Mouse (Mus musculus) erythroblast, adult 5-6 weeks (primary cell): ENCODE results near the gene Gstm6. TPM values are rescaled to one million over a fixed set of nuclear protein-coding genes. Genes with fewer than 3 reads are reported as not detected.
"Not testable (repeated sequence)": the region's sequence is repeated elsewhere in the genome, so short reads cannot be mapped to it uniquely, and the experiment has no call there.

ENCODE experiments used
- ATAC-seq: replicated peaks from 2 replicates; pipeline ENCODE4 v1.8.0; 2016; ENCODE audit warnings: moderate number of reproducible peaks, mild to moderate bottlenecking, moderate TSS enrichment, inconsistent platforms; ENCODE audit not compliant: poor library complexity, low FRiP score, severe bottlenecking
- total RNA-seq, 2 experiments: library from RNA; stranded (forward) in 1 of 2; stranded (reverse) in 1 of 2; fragments of 150-400 nt in 1 of 2; fragments of 200-764, 138-1000 nt in 1 of 2; gene quantifications; 2 replicates each; pipeline versions ENCODE4 v1.2.3 to v1.2.4; 2015 to 2017; ENCODE audit warnings: low replicate concordance in 2 of 2

Gene Gstm6
- total RNA-seq, 2 experiments from 2014 or later = not detected

DNA sequence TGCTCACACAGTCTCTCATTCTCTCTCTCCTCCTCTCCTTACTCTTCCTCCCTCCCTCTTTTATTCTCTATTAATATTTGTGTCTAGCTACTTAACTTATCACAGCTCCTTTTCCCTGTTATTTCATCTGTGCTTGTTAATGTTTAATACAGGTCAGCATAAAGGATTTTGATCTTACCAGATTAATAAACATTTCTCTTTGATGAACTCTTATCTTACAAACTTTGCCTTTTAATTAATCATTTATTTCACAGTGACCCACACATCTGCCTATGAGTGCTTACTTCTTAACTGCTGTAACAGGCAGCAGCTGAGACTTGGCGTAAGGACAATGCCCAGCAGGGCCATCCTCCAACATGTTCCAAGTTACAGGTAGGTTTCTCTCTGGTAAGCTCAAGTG lies 5.9 kb upstream of the Gstm6 start:
- not testable (repeated sequence) for ATAC-seq

DNA sequence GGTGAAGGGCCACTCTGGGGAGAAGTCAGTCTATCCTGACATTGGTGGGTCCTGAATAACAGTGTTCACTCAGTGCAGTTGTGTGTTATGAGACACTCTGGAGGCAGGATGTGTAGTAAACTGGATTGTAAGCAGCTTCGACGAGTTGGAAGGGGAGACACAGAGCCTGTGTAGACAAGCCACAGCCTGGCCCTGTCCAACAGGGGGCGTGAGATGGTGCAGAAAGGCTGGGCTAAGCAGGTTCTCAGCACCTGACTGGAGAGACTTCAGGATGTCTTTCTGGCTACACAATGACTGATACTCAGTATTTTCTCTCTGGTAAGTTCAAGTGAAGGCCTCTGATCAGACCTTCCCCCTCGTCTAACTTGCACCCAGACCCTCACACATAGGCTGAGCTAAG lies 2.2 kb upstream of the Gstm6 start:
- ATAC-seq = no peak

DNA sequence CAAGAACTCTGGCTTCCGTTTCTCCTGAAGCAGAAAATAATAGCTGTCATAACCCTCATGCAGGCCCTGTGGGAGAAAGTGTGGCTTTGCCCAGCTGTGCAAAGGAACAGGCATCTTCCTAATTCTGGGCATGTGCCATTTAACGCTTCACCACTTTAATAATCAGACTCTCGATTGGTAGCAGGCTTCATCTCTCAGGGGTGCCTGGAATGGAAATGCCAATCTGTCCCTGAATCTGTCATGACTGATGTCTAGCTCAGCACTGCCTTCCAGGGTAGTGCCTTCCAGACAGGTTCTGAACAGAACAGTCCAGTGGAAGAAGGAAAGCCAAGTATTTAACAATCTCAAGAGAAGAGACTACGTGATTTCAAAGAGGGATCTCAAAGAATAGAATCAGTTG lies 2.3 kb downstream of the Gstm6 start:
- ATAC-seq = no peak

DNA sequence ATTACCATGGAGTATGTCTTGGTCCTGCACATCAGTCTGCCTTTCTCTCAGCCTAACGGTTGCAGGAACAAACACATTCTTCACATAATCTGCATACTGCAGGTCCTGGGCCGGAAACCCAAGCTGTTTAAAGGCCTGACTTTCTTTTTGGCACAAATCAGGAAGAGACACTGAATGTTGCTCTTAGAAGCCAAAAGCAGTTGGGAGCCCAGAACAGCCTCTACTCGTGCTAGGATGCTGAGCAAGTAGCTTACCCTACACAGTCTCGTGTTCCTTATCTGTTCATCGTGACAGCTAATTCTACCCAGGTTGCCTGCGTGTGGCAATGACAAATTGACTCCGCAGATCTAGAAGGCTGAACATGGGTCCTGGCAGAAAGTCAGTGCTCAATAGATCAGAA lies 3.0 kb downstream of the Gstm6 start:
- no peak for ATAC-seq

DNA sequence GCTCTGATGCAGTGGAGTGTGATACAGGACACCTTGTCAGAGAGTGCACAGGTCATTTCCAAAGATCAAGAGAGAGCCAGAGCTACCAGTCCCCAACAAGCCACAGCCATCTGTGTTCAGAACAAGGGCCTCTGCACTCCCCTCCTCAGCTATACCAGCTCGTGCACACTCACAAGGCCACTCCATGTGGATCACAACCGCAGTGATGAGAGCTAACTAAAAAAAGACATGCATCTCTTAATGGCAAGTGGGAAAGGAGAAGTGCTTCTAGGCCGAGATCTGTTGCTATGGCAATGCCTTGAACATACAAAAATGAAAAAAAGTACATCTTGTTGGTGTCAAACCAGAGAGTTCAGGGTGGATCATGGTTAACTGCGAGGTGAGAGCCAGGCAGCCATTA lies 3.7 kb downstream of the Gstm6 start:
- no peak for ATAC-seq

DNA sequence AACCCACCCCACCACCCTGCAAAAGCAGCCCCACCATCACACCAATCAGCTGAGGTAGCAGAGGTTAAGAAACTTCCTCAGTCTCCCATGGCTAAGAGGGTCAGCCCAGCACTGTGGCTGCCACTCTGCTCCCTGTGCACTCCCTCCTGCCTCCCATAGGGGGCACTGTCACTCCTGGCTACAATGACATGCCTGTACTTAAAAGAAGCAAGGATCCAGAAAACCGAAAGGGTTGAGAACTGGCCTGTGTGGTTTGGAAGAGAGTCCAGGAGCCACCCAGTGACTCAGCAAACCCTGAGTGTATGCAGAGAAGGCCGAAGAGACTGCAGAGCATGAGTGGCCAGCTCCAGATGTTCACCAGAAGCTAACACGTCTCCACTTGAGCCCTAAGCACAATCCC lies 4.1 kb downstream of the Gstm6 start:
- ATAC-seq = peak; percentile 54; the same call in 1 of the 2 replicates

DNA sequence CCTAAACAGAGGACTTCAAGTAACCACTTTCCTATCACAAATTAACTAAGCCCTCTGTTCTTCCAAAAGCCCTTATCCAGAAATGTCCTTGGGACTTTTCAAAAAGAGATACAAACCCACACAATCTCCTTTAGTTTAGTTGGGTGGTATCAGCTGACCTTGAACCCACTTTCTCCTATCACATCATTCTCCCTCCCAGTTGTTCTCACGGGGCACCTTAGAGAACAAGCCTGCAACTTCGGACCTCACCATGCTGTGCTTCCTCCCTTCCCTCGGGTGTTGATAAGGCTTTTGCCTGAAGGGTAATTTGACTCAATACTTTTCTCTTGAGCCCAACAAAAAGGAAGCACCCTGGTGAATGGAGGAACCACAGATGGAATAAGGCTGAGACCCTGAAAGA lies 7.7 kb downstream of the Gstm6 start:
- ATAC-seq = no peak

DNA sequence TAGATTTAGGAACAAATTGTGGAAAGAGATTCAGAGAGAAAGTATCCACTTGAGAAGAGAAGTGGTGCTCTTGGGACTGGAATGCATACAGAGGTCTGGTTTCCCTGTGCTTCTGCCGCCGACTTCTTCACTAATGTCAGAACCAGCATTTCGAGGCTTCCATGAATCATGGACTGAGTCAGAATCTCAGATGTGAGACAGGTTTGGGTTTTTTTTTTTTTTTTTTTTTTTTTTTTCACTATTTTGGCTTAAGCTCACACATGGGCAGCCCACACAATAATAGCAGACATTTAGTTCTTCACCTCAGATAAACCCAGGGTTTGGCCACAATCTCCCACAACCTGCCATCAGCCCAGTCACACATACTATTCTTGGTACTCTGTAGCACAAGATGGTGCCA lies 8.3 kb downstream of the Gstm6 start:
- no peak for ATAC-seq

DNA sequence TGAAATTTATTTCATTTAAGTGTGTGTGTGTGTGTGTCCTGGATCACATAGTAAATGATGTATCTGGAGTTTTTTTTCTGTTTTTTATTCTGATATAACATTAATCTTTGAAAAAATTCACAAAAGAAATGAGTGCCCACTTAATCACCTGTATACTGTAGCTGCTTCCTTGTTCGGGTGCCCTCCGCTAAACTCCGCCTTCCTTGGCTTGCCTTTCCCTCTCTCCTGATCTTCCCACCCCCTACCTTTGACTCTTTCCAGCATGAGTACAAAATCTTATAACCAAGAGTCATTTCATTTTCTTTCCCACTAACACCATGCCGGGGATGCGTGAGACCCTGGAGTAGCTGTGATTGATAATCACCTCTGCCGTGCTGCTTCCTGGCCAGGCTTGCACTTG lies 11.4 kb downstream of the Gstm6 start:
- no peak for ATAC-seq

DNA sequence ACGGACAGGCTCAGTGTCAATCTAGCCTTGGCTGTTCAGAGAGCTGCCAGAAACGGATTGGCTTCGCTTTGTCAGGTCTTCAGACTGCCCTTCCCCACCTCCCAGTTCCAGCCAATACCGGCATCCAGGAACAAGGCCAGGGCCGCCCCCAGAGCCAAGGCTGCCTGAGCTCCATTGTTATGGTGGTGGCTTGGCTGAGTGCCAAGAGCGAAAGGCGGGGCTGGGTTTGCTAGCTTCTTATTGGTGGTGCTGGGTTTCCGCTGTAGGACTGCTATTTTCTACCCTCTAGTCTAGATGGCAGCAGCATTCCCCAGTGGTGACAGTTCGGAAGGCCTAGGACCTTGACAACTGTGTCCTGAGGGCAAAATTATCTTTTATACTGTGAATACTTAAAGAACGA lies 11.9 kb downstream of the Gstm6 start, which contains the start of gene Gstm7:
Gene Gstm7, minus strand, starts transcription at position 148 of the 400 bp plus-strand sequence.
- ATAC-seq = peak; percentile 51; the same call in 1 of the 2 replicates

DNA sequence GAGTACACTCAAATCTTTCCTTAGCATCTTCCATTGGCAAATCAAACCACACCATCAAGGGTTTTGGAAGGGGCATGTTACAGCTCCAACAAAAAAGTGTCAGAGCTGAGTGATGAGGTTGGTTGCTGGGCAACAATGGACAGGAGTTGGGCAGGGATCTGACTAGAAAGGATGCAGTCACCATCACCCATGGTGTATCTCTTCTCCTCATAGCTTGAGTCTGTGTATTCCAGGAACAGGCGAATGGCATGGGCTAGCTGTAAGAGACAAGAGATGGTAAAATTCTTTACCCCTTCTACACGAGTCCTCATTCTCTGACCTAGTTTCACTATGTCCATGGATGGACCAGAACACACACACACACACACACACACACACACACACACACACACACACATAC lies 12.4 kb downstream of the Gstm6 start:
- no peak for ATAC-seq

DNA sequence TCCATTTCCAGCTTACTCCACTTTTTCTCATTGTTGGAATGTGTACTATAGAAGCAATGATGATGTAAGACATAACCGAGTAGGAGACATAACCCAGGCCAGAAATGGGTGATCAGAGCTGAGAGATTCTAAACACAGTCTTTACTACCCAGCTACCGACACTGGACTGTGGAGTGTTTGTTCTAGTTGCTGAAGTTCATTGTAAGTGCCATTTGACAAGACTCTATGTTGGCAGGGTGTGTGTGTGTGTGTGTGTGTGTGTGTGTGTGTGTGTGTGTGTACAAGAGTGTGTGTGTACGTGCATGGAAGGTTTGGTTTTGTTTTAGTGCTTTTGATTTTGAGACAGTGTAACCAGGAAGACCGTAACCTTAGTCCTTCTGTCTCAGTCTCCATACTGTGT lies 13.8 kb downstream of the Gstm6 start:
- ATAC-seq = no peak

DNA sequence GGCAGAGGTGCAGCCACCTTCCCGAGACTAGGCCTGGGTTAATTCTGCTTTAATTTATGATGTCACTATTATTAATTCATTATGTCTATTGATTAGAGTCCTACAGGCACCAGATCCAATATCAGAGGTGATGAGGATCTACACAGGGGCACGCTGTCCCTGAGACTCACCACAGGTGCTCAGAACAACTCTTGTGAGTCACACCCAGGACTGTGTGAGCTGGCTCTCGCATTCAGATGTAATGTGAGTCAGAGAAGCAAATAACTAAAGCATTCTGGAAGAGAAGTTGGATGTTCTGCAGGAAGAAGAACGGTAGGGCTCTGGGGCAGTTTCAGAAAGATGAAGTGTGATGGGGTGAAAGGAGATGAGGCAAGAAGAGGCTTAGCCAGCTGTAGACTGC lies 14.3 kb downstream of the Gstm6 start:
- ATAC-seq = no peak

DNA sequence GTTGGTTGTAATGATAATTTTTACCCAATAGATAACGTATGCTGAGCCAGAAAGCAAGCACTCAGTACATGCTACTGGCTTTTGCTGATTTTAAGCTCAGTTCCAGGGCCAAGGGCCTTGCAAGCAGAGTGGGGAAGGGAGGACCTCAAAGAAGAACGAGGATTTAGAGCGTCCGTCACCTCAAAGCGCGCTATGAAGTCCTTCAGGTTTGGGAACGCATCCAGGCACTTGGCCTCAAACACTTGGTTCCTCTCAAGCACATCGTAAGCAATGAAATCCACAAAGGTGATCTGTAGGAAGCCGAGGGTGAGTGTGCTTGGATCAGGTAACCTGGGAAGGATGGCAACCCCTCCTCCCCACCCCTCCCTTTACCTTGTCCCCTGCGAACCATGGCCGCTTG lies 14.9 kb downstream of the Gstm6 start:
- no peak for ATAC-seq

DNA sequence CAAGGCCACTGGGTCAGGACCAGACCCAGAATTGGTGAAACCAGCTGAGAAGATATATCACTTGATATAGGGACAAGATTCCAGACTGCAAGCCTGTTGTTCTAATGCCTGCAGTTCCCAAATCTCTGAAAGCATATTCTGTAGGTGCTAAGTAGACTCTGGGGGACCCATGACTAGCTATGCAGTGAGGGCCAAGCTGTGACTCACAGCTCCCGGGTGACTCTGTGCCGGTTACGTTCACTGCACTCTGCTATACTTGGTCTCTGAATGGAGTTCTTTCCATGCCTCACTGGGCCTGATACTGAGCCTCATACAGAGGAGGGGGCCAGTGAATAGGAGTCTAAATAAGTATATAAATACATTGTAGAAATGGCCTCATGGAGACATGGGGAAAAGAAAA lies 15.7 kb downstream of the Gstm6 start:
- ATAC-seq = no peak

DNA sequence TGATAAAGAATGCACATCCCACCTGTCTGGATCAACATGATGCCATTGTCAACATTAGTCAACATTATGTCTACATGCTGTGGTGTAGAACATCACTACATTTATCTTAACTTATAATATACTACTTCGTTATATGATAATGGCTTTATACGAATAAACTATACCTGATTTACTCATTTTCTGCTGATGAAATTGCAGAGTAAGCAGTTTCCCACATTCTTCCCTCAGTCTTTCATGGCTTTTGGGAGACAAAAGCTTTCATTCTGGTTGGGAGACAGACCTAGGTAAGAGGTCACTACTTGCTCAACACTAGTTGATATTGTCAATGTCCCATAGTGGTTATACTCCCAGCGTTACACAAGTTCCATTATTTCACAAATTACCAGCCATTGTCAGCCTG lies 18.2 kb downstream of the Gstm6 start:
- no peak for ATAC-seq

DNA sequence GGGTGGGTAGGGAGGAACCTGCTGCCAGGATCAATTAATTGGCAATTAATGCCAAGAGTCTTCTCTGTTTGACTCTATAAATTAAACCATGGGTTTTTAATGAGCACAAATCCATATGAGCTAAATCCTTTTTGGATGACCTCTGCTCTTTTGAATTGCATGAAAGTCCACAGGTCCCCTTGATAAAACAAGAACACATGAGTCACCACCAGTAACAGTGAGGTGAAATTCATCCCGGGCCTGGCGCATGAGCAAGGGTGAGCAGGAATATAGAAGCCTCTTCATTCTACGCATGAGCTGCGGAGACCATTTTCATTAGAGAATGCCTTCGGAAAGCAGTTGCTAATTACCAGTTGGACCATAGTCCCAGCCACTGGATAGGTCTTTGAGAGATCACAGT lies 23.2 kb downstream of the Gstm6 start:
- no peak for ATAC-seq

DNA sequence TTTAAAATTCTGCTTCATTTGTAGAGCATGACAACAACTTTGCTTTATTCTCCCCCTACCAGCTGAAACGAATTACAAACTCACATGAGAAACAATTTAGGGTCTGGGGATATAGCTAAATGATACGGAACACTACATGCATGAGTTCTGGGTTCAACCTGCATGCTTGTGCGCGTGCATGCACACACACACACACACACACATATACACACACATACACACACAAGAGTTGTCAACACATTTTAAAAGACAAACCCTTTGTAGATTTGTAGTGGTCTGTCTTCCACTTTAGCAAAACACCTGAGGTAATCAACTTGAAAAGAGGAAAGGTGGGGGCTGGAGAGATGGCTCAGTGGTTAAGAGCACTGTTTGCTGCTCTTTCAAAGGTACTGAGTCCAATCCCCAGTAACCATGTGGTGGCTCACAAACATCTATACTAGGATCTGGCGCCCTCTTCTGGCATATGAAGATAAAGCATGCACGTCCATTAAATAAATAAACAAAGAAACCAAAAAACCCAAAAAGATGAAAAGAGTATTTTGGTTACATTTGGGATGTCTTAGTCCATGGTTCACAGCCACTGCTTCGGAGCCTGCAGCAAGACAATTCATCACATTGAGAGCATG lies 25.7 kb downstream of the Gstm6 start:
- peak; percentile 77; the same call in 1 of the 2 replicates for ATAC-seq

DNA sequence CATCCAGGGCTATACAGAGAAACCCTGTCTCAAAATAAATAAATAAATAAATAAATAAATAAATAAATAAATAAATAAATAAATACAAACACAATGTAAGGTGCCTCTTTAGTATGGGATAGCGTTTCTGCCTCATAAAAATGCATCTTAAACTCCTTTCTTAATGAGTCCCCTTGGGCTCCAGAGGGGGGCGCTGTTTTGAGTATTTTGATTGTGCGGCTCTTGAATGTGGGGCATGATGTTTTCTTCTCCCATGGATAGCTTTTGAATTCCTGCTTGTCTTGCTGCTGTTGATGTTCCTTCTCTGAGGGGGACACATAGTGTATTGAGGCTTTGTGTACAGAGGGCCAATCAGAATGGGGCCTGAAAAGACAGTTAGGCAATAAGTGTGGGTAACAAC lies 26.5 kb downstream of the Gstm6 start:
- no peak for ATAC-seq

DNA sequence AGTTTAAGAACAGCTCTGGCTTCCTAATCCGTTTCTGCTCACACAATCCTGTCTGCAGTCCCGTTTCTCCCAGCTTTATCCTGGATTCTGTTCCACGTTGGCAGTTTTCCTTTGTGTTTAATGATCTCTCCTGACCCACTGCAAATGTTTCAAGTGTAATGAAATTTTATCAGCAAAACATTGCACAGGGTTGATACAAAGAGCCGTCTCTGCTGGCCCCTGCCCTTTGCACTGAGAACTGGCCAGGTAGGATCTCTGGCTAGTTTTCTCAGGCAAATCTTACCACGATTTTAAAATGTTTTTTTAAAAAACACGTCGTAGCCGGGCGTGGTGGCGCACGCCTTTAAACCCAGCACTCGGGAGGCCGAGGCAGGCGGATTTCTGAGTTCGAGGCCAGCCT lies 26.9 kb downstream of the Gstm6 start:
- ATAC-seq = no peak

DNA sequence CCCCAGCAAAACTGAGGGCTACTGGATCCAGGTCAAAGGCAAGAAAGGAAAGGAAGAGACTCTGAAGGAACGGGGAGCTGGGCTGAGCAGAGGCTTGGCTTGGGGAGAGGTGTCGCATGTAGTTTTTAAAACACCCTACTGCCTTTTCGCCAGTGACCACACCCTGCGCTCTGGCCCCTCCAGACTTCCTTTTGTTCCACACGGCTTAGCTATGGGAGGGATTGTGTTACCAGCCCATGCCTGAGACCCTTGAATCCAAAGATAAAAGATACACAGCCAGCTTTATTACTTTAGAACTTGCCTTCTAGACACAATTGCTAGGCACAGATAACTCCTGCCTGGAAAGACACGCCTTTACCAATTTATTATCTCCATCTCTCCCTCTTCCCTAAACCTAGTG lies 37.6 kb downstream of the Gstm6 start:
- ATAC-seq = no peak

DNA sequence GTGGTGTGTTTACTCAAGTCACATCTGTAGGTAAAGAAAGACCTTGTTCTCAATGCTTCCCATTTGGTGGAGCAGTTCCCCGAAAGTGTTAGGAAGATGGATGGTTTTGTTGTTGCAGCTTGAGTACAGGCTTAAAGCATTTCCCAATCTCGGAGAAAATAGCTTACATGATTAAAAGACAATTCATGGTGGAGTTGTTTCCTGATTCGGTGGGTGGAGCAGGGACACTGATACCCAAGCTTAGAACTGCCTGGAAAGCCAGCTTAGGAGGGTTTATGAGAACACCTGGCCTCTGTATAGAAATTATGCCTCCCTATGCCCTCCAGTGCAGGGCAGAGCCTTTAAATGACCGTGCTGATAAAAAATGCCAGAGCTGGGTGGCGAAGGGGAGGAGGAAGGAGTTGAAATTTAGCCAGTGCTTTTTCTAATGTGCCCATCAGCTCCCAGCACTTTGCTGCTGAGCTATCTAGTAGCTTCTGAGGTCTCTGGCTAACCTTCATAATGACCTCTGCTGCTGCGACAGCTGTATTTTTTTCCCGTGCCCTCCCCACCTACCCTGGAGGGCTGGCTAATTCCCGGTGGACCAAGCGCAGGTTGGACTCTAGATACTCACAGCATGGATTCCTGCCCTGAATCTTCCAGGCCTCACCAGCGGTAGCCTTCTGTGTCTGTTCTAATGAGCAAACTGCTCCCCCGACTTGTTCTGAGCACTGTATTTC lies 42.4 kb downstream of the Gstm6 start:
- ATAC-seq = no peak
